Mouse (Mus musculus) left cerebral cortex, postnatal 4 days (tissue): ENCODE measurements around the gene Slc35f5. TPM values are rescaled to one million over a fixed set of nuclear protein-coding genes. Genes with fewer than 3 reads are reported as not detected.
A peak's percentile ranks its signal among the peaks of the same experiment; 100 is the strongest.
"Not testable (repeated sequence)": the region's sequence is repeated elsewhere in the genome, so short reads cannot be mapped to it uniquely, and the experiment has no call there.

Experiments used
- DNase-seq: peaks from one replicate; pipeline ENCODE4 v3.0.0-alpha.2; 2022
- intact Hi-C: fragments of 180-260 bp; cut with DNase I; formaldehyde crosslinking; loops from one replicate; pipeline ENCODE4 v1.15.1; 2025
- total RNA-seq, 2 experiments: library from RNA; stranded (reverse); gene quantifications; 2 replicates each; pipeline ENCODE4 v1.2.3; 2021

The Slc35f5 gene
- 10 to 100 TPM; 32.5 to 39.2 TPM for total RNA-seq

- peak; percentile 99 for DNase-seq
- intact Hi-C loops, result loop anchor here (5.0 kb wide), 1 partner anchor 128 kb away; no protein-coding TSS in a partner anchor
Observed at GRCm38 (mm10) chr1:125560259-125561192, at the start of gene Slc35f5. Gene Slc35f5, plus strand, starts transcription at chr1:125560595.

- no peak for DNase-seq
- intact Hi-C loops, result no loop called here
Observed at GRCm38 (mm10) chr1:125514706-125515105, 45.7 kb upstream of the Slc35f5 start.

- DNase-seq, result no peak
- intact Hi-C loops, result no loop called here
Observed at GRCm38 (mm10) chr1:125516910-125517659, 43.3 kb upstream of the Slc35f5 start.

GRCm38 (mm10) chr1:125519107-125519611, 41.2 kb upstream of the Slc35f5 start:
- DNase-seq, result no peak
- intact Hi-C loops, result no loop called here

GRCm38 (mm10) chr1:125525965-125526665, 34.3 kb upstream of the Slc35f5 start:
- no peak for DNase-seq
- intact Hi-C loops, result no loop called here

GRCm38 (mm10) chr1:125526666-125527004, 33.8 kb upstream of the Slc35f5 start:
- no peak for DNase-seq

GRCm38 (mm10) chr1:125527364-125527763, 33.0 kb upstream of the Slc35f5 start:
- DNase-seq, result no peak
- intact Hi-C loops, result no loop called here

More at GRCm38 (mm10) chr1:125526666-125527004, 33.8 kb upstream of the Slc35f5 start:
- intact Hi-C loops, result no loop called here

GRCm38 (mm10) chr1:125533180-125533912, 27.0 kb upstream of the Slc35f5 start:
- intact Hi-C loops, DNase-seq: not testable (repeated sequence)

GRCm38 (mm10) chr1:125537131-125537530, 23.3 kb upstream of the Slc35f5 start:
- intact Hi-C loops, result no loop called here
- no peak for DNase-seq

GRCm38 (mm10) chr1:125537776-125538175, 22.6 kb upstream of the Slc35f5 start:
- intact Hi-C loops, result no loop called here
- no peak for DNase-seq

- DNase-seq, result no peak
- intact Hi-C loops, result no loop called here
Observed at GRCm38 (mm10) chr1:125539312-125539711, 21.1 kb upstream of the Slc35f5 start.

GRCm38 (mm10) chr1:125542008-125542999, 18.1 kb upstream of the Slc35f5 start:
- intact Hi-C loops, result no loop called here
- peak; percentile 67 for DNase-seq

GRCm38 (mm10) chr1:125549872-125550271, 10.5 kb upstream of the Slc35f5 start:
- DNase-seq, result no peak
- intact Hi-C loops, result no loop called here

GRCm38 (mm10) chr1:125550359-125550758, 10.0 kb upstream of the Slc35f5 start:
- DNase-seq, result no peak
- intact Hi-C loops, result no loop called here

GRCm38 (mm10) chr1:125551564-125551963, 8.8 kb upstream of the Slc35f5 start:
- intact Hi-C loops, result no loop called here
- DNase-seq, result no peak

GRCm38 (mm10) chr1:125559261-125559660, 1.1 kb upstream of the Slc35f5 start:
- no peak for DNase-seq
- intact Hi-C loops, result no loop called here

GRCm38 (mm10) chr1:125559721-125560120, 674 bp upstream of the Slc35f5 start:
- intact Hi-C loops, result loop anchor here (5.0 kb wide), 1 partner anchor 127 kb away; no protein-coding TSS in a partner anchor
- no peak for DNase-seq

GRCm38 (mm10) chr1:125561206-125561605, 811 bp downstream of the Slc35f5 start:
- peak; percentile 70 for DNase-seq
- intact Hi-C loops, result loop anchor here (5.0 kb wide), 1 partner anchor 129 kb away; no protein-coding TSS in a partner anchor

- intact Hi-C loops, result loop anchor here (5.0 kb wide), 1 partner anchor 130 kb away; no protein-coding TSS in a partner anchor
- DNase-seq, result peak; percentile 6
Observed at GRCm38 (mm10) chr1:125561841-125562240, 1.4 kb downstream of the Slc35f5 start.
